Mouse (Mus musculus) ES-E14 (cell line): Measurements from ENCODE around the gene Cend1.

Source experiments
- MAFK ChIP-seq: IDR thresholded peaks from 2 replicates; pipeline ENCODE4 v1.6.1; 2014; ENCODE audit warnings: mild to moderate bottlenecking, low read depth, low read length, inconsistent platforms; ENCODE audit not compliant: insufficient read depth
- ZC3H11A ChIP-seq: IDR thresholded peaks from 2 replicates; pipeline ENCODE4 v1.6.1; 2012; ENCODE audit warnings: low read depth, mild to moderate bottlenecking, inconsistent platforms, low read length, borderline replicate concordance

DNA sequence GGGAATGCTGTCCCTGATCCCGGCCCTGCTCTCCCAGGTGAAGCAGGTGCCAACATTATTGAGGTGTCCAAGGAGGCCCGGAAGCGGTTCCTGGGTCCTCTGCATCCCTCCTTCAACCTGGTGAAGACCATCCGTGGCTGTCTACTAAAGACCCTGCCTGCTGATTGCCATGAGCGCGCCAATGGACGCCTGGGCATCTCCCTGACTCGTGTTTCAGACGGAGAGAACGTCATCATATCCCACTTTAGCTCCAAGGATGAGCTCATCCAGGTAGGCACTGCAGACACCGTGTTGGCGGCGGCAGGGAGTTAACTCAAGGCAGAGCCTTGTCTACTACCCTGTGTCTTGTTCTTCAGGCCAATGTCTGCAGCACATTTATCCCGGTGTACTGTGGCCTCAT lies 27.9 kb upstream of the Cend1 start:
- TF ChIP-seq MAFK (no peak), ZC3H11A (no peak)
